Mouse (Mus musculus): ENCODE measurements around the gene C1rb.
"Not testable (repeated sequence)": the region's sequence is repeated elsewhere in the genome, so short reads cannot be mapped to it uniquely, and the experiment has no call there.

The C1rb gene

DNA sequence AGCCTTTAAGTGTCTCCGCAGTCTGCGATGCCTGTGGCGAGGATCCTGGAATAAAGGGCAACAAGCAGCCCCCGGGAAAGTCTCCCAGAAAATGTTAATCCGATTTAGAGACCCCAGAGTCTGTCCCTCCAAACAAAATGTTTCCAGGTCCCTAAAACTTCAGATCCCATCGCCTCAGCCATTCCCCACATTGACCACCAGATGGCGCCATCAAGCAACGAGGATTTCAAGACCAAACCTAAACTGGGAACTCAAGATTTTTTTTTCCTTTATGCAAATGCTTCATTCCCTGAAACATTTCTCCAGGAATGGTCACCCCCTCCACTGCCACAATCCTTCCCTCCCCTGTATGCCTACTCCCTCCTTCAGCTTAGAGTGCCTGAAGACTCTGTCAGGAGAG is at the start of gene C1rb:
TSS of gene C1rb (plus strand) at position 269 of the 400 bp plus-strand sequence.
- DNase-seq (ENCODE audit: low spot score in 2 of 2): peak; percentile 34 to 43

DNA sequence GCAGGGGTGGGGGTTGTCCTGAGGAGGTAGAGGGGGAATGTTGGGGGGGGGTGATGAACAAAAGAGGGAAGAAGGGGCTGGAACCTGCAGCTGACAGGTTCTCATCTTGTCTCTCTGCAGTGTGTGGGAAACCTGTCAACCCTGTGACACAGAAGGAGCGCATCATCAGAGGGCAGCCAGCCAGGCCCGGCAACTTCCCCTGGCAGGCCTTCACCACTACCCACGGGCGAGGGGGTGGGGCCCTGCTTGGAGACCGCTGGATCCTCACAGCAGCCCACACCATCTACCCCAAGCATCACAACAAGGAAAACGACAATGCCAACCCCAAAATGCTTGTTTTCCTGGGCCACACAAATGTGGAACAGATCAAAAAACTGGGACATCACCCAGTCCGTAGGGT is 48.0 kb upstream of the C1rb start:
- not testable (repeated sequence) for DNase-seq (ENCODE audit: low spot score in 2 of 2)

DNA sequence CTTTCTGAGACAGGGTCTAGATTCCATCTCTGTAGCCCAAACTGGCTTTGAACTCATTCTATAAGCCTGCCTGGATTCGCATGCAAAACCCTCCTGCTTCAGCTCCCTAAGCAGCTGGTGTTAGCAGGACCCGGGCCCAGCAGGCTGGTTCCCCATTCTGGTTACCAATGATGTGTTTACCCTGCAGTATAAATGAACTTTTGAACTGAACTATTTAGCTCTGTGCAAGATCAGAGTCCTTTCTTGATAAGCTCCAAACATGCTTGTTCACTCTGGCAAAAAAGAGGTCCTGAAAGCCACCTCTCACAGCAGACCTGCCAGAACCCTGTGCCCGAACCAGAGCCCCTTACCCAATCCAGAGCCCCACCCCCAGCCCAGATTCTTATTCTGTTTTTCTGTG is 42.2 kb upstream of the C1rb start:
- DNase-seq (ENCODE audit: low spot score in 2 of 2): no peak

DNA sequence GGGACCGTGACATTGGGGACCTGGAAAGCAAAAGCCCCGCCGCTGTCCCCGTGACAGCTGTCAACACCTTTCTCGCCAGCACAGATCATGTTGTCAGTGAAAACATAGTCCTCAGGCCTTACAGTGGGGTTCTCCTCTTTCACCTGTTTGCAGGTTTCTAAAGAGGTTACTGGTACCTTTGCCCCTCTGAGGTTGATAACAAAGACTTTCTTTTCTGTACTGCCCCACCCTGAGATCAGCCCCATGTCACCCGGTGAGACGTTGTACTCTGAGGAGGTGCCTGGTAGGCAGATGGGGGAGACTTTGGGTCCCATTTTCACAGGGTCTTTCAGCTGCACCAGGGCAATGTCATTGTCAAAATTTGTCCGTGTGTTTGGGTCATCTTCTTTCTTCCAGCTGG is 39.0 kb upstream of the C1rb start:
- no peak for DNase-seq (ENCODE audit: low spot score in 2 of 2)

DNA sequence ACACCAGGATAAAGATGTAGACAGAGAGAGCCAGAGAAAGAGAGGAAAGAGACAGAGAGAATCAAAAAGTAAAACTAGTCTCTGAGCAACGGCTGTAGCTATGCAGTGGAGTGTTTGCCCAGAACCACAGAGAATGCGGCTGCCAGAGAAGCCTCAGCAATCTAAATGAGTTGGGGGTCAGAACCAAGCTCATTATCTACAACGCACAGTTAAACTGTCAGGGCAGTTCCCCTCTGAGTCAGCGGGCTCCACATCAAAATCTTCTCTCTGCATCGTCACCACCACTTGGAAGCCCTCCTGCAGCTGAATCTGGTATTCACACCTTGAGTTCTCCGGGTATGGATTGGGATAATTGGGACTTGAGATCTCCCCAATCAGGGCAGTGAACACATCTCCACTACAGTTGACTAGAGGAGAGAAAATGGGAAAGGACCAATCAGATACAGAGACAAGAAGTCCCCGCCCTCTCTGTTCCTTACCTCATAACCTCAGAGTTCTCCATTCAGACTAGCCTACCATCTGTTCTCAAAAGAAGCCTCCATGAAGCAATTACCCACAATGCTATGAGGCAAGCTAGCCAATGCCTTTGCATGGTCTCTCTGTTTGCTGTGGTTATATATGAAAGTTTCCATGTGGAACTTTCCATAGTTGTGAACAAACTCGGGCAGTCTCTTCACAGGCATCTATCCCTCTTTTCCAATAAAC is 33.8 kb upstream of the C1rb start:
- DNase-seq (ENCODE audit: low spot score in 2 of 2): not testable (repeated sequence)

DNA sequence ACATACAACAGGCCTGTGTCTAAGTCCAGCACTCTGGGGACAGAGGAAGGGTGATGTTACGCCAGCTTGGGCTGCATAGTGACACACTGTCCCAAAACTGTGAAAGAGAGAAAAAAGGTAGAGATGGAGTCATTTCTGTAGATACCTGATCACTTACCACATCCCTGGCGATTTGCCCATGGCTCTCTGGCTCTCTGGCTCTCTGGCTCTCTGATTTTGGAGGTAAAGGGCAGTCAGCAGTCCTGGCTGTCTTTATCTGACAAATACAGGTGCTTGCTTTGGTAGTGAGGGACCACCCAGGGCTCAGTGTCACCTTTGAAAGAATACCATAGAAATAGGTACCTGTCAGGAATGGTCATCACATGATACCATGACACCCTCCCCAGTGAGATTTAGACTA is 28.9 kb upstream of the C1rb start:
- not testable (repeated sequence) for DNase-seq (ENCODE audit: low spot score in 2 of 2)

DNA sequence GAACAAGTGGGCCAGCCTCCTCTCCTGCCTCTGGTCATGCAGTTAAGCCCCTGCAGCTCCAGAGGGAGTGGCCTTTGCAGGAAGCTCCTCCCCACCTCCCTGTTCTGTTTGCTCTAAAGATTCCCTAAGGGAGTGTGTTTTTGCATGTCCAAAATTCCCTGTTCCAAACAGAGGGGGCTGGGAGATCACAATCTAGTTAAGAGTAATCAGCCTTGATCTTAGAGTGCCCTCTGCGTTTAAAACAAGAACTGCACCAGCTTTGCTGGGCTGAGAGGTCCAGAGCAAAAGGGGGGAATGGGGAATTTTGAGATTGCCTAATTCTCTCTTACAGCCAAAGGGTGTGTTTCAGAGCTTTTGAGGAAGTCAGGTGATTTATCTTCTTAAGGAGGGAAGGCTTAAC is 27.8 kb upstream of the C1rb start, which contains the start of gene C1s1:
TSS of gene C1s1 (minus strand) at position 76 of the 400 bp plus-strand sequence.
- DNase-seq (ENCODE audit: low spot score in 2 of 2): not testable (repeated sequence)

DNA sequence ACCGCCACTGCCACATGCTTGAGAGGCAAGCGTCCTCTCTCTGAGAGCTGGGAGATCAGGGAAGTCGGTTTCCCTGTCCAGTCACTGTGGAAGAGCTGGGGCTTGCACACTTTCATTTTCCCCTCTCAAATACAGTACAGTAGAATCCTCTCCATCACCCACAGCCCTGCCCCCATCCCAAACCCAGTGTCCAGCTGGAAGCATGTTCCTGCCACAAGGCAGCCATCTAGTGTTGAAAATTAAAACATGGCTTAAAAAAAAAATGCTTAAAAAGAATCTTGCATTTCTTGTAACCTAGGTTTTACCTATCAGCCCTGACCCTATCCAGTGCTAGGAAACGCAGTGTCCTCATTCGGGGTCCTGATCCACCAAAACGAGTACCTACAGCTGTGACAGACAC is 25.6 kb upstream of the C1rb start:
- no peak for DNase-seq (ENCODE audit: low spot score in 2 of 2)

DNA sequence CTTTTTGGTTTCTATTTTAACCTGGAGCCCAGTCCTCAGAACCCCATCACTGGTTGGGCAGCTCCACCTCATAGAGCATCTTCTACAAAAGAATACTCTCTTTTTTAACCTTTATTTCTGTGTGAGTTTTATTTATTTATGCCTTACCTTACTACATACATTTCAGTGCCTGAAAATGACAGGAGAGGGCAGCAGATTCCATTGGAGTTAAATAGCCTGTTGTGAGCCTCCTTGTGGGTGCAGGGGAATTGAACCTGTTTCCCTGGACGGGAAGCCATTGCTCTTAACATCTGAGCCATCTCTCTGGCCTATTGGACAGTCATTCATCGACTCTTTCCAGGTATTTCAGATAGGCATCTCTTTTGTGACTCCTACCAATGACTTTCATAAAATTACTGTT is 24.7 kb upstream of the C1rb start:
- no peak for DNase-seq (ENCODE audit: low spot score in 2 of 2)

DNA sequence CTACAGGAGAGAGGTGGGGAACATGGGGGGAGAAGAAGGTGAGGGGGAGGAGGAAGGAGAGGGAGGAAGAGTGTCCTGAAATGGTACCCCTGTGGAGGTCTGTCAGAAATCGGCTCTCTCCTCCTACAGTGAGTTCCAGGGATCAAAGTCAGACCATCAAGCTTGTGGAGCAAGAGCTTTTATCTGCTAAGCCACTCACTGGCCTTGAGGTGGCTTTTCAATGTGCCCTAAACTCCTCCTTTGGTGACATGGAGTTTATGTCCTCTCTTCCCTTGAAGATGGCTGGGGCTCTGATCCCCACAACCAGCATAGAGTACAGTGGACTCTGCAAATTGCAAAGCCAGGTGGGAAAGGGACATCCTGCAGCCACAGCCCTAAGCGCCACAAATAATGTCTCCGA is 22.1 kb upstream of the C1rb start:
- DNase-seq (ENCODE audit: low spot score in 2 of 2): not testable (repeated sequence)

DNA sequence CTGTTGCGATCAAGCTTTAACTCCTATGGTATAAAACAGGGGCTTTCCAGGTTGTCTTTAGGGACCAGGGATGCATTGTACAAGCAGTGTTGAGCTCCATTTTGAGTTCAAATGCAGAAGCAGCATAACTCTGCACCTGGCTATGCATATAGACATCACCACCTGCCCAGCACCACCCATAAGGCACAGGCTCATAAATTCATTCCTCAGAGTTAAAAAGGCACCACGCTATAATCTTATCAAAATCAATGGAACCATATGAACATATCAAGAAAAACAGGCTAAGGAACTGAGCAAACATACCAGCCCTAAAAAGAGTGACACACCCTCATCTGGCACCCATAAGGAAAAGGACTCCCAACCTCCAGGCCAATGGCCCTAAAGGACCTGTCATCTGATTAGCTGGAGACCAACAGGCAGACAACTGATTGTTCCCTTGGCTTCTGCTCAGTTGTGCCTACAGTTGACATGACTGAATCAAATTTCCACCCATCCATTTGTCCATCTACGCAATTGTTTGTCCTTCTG is 21.0 kb upstream of the C1rb start:
- DNase-seq (ENCODE audit: low spot score in 2 of 2): no peak

DNA sequence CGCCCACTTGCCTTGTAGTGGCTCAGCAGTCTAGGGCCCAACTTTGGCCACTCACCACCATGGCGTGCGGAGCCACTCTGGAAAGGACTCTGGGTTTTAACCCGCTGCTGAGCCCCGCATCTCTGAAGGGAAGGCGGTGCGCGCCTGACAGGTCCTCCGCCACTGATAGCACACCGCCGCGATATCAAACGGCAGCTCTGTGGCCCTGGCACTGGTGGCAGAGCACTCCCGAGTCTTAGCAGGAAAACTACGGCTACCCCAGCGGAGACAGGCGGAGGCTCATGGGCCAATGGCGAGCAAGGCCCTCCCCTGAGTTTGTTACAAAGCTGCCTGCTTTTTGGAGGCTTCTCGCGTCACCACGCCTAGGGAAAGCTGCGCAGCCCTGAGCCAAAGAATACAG is 17.3 kb upstream of the C1rb start:
- DNase-seq (ENCODE audit: low spot score in 2 of 2): no peak

DNA sequence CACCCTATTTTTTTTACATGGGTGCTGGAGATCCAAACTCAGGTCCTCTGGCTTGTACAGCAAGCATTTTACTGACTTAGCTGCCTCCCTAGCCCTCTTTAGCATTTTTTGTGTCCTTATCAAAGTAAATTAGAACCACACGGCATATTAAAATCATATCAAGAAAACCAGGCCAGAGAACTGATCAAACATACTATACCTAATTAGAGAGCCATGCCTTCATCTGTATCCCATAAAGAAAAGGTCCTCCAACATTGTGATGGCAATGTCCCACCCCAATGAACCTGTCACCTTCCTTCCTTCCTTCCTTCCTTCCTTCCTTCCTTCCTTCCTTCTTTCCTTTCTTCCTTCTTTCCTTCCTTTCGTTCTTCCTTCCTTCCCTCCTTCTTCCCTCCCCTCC is 14.1 kb upstream of the C1rb start:
- DNase-seq (ENCODE audit: low spot score in 2 of 2): not testable (repeated sequence)

DNA sequence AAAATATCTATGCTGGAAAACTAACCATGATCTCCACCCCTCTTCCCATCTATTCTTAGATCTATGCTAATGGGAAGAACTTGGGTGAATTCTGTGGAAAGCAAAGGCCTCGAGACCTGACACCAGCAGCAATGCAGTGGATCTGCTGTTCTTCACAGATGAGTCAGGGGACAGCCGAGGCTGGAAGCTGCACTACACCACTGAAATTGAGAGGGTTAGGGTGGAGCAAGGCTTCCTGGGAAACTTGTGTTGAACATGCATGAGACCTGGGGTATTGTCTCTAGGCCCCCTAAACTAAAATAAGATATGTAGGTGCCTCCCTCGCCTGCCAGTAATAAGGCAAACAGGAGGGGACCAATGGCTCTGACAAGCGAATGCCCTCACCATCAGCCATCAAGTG is 8.9 kb upstream of the C1rb start:
- DNase-seq (ENCODE audit: low spot score in 2 of 2): not testable (repeated sequence)

DNA sequence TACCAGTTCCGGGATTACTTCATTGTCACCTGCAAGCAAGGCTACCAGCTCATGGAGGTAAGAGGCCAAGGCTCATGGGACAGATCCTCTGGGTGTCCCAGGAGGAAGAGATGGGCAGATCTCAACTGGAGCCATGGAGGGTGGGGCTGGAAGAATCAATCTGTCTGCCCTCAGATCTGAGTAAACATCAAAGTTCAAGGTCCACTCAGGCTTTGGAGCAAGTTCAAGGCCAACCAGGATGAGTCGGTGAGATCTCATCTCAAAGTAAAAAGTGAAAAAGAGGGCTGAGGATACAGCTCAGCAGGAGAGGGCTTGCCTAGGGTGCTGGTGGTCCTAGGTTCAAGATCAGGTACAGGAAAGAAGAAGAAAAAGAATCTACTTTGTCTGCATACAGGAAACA is 8.5 kb upstream of the C1rb start:
- DNase-seq (ENCODE audit: low spot score in 2 of 2): not testable (repeated sequence)

DNA sequence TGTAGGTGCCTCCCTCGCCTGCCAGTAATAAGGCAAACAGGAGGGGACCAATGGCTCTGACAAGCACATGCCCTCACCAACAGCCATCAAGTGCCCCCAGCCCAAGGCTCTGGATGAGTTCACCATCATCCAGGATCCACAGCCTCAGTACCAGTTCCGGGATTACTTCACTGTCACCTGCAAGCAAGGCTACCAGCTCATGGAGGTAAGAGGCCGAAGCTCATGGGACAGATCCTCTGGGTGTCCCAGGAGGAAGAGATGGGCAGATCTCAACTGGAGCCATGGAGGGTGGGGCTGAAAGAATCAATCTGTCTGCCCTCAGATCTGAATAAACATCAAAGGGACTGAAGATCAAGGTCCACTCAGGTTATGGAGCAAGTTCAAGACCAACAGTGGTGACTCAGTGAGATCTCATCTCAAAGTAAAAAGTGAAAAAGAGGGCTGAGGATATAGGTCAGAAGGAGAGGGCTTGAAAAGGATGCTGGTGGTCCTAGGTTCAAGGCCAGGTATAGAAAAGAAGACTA is 5.1 kb downstream of the C1rb start:
- not testable (repeated sequence) for DNase-seq (ENCODE audit: low spot score in 2 of 2)

DNA sequence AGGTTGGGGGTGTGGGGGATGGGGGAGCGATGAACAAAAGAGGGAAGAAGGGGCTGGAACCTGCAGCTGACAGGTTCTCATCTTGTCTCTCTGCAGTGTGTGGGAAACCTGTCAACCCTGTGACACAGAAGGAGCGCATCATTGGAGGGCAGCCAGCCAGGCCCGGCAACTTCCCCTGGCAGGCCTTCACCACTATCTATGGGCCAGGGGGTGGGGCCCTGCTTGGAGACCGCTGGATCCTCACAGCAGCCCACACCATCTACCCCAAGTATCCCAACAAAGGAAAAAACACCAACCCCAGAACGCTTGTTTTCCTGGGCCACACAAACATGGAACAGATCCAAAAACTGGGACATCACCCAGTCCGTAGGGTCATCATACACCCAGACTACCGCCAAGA is 10.1 kb downstream of the C1rb start:
- DNase-seq (ENCODE audit: low spot score in 2 of 2): not testable (repeated sequence)

DNA sequence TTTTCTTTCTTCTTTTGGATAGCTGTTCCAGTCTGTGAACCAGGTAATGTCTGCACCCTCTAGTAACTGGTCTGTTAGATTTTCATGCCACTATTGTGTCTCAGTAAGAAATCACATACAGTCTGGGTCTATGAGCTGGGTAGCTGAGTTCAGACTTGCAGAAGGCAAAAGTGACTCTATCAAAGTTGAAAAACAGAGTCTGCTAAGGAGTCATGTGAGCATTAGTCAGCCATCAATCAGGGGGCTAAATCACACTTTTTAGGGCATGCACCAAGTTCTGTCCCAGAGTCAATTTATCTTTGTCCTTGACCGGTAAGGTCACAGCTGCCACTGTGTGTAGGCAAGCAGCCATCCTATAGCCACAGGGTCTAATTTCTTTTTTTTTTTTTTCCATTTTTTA is 12.1 kb downstream of the C1rb start:
- no peak for DNase-seq (ENCODE audit: low spot score in 2 of 2)

DNA sequence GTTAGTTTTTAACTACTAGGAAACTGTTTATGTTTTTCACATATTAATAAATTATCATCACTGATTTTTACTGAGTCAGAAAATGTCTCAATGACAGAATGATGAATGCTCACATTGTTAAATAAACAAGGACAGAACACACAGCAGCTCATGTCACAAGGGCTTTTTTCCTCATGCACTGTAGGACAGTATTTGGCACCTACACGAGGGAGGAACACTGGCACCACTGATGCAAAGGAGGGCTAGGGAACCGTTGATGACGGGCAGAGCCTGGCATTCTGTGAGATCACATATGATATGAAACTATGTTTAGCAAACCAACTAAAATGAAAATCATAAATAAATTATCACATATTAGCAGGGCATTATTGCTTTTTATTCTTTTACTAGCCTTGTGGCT is 14.8 kb downstream of the C1rb start:
- DNase-seq (ENCODE audit: low spot score in 2 of 2): no peak

DNA sequence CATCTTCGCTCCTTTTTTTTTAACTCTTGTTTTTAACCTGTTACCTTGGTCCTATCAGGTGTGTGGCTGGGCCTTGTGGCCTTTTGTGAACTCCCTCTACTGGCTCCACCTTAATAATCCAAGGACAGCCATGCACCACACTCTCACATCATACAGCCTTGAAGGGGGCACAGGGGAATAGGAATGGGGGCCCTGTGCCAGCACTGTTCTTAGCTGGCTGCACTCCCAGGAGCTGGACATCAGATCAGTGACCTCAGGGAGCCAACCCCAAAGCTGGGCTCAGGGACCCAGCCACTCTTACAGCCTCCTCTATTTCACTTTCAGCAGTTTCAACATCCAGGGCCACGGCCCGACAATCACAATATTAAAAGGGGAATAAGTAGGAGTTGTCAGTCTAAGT is 15.7 kb downstream of the C1rb start:
- no peak for DNase-seq (ENCODE audit: low spot score in 2 of 2)

DNA sequence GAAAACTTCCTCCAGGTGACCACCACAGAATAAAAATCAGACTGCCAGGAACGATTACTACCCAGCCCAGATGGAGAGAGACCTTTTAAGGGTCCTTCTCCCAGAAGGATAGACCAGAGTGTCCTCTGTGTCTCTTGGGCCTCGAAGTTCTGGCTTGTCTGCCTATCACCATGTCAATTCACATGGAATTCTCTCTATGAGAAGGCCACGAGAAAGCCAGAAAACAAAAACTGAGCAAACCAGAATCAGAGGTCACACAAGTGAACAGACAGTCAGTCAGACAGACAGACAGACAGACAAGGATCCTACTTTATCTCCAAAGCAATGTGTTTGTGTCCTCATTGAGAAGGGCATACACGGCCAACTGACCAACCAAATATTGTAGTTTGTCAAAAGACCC is 16.2 kb downstream of the C1rb start:
- DNase-seq (ENCODE audit: low spot score in 2 of 2): no peak

DNA sequence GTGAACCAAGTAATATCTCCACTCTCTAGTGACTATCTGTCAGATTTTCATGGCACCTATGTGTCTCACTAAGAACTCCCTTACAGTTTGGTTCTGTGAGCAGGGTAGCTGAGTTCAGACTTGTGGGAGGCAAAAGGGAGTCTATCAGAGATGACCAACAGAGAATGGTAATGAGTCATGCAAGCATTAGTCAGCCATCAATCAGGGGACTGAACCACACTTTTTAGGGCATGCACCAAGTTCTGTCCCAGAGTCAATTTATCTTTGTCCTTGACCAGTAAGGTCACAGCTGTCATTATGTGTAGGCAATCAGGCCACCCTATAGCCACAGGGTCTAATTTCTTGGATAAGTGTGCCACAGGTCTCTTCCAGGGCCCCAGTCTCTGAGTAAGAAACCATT is 18.7 kb downstream of the C1rb start:
- DNase-seq (ENCODE audit: low spot score in 2 of 2): no peak

DNA sequence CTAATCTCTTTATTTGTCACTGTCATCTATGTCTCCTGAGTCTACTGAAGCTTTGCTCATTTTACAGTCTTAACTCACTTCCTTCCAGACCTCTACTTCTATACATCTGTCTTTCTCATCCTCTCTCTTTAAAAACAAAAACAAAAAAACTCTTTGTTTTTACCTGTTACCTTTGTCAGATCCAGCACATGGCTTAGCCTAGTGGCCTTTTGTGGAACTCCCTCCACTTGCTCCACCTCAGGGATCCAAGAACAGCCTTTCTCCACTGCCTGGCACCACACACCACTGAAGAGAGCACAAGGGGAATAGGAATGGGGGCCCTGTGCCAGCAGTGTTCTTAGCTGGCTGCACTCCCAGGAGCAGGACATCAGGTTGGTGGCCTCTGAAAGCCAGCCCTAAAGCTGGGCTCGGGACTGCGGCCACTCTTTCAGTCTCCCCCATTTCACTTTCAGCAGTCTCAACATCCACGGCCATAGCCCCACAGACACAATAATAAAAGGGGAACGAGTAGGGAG is 22.1 kb downstream of the C1rb start:
- DNase-seq (ENCODE audit: low spot score in 2 of 2): no peak
